Mouse (Mus musculus) G1E-ER4 (cell line): ENCODE data around the gene 4930595D18Rik. TPM values are rescaled to one million over a fixed set of nuclear protein-coding genes. Genes with fewer than 3 reads are reported as not detected.

Experiments used
- GATA1 ChIP-seq: IDR thresholded peaks from one replicate; pipeline ENCODE4 v1.8.0; 2012; ENCODE audit warnings: low read length, inconsistent platforms
- polyA plus RNA-seq: library from polyadenylated mRNA; stranded (reverse); fragments of >175 nt; gene quantifications from 2 replicates; pipeline ENCODE4 v1.2.3, GENCODE M21; 2012

The 4930595D18Rik gene
- polyA plus RNA-seq, 1 experiment = not detected

DNA sequence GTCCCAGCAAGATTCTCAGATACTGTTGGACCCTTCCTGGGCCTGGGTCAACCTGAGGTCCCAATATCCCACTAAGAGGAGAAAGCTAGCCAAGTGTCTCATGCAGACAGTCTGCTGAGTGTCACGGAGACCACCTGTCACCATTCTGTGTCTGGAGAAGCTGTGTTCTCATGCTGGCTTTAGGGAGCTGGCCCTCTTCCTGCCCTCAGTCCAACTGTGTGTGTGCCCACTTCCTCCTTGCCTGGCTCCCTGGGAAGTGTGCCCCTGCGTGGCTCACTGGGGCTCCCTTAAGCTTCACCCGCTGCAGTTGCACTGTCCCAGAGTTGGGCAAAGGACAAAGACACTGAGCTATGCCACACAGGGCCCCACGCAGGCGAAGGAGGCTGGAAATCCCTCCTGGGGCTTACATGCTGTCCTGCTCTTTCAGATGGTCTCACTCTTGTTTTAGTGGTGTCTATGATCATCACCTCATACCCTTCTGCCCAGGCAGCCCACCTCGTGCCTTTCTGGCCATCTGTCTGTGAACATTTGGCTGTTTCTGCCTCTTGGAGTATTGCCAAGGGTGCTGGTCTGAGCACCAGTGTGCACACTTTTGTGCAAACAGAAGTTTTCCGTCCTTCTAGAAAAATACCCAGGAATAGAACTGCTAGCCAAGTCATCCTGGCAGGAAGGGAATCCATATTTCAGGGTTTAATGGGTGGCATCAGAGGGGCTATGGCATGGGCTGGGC is 31.1 kb downstream of the 4930595D18Rik start:
- TF ChIP-seq GATA1 = no peak

DNA sequence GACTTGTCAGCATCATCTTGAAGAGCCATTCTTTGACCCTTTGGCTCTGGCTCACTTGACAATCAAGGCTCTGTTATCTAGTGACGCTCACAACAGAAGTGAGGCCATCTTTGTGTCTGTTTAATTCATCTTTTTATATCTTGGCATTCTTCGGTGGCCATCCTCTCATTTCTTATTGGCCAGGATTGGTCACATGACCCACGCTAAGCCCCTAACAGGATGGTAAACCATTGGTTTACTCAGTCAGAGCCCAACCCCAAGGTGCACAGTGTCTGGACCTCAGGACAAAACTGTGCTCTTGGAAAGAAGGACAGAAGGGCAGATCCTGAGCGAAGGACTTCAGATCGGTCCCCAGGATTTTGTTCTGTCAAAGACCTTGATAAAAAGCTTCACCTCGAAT is 31.7 kb downstream of the 4930595D18Rik start:
- TF ChIP-seq GATA1 = no peak

- TF ChIP-seq GATA1 = no peak
These were observed 32.7 kb downstream of the 4930595D18Rik start for GRCm38 (mm10) chr12:111151422-111152156.

DNA sequence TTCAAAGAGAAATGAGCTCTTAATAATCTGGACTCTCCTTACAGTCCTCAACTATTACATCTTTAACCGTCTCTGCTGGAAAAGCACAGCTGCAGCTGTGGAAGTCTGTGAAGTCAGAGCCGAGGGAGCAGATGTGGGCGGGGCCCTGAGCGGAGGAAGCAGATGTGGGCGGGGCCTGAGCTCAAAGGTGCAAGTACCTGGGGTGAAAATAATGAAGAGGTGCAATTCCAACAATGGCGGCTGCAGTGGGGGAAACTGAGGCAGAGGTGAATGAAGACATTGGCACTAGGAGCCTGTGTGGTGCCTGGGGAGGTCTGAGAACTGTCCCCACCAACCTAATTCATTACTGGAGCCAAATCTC is 34.1 kb downstream of the 4930595D18Rik start:
- no peak for TF ChIP-seq GATA1

- TF ChIP-seq GATA1 = no peak
These were observed 34.6 kb downstream of the 4930595D18Rik start for GRCm38 (mm10) chr12:111149495-111150235.

DNA sequence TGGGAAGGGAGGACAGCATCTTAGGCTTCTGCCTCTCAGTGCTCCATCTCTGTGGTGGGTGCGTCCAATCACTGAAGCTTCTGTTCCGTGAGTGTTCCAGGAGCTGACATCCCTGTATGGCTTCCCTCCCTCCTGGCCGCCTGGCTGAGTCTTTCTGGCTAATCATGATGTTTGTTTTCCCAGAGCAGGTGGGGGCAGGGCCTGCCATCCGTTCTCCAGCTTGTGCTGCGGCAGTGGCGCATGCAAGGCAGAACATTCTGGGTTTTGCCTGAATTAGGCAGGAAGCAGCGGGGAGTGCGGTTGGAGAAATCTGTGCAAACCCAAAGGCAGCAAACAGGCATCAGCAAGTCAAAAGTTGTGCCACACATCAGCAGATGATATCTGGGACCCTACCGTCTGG is 39.0 kb downstream of the 4930595D18Rik start:
- TF ChIP-seq GATA1 = no peak

DNA sequence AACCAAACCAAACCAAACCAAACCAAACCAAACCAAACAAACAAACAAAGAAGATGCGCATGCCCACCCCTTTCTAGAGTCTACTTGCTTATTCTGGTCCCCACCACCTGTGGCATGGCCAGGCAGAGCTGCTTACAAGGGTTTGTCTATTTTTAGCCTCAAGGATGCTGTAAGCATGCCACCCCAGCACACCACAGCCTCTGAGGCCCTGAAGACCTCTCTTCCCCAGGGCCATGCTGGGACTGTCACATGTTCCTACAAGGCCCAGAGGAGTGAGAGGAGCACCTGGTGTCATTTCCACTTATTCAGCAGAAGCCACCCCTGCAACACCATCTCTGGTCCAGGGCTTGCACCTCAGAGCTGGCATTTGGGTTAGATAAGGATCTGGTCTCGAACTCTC is 39.7 kb downstream of the 4930595D18Rik start:
- no peak for TF ChIP-seq GATA1

DNA sequence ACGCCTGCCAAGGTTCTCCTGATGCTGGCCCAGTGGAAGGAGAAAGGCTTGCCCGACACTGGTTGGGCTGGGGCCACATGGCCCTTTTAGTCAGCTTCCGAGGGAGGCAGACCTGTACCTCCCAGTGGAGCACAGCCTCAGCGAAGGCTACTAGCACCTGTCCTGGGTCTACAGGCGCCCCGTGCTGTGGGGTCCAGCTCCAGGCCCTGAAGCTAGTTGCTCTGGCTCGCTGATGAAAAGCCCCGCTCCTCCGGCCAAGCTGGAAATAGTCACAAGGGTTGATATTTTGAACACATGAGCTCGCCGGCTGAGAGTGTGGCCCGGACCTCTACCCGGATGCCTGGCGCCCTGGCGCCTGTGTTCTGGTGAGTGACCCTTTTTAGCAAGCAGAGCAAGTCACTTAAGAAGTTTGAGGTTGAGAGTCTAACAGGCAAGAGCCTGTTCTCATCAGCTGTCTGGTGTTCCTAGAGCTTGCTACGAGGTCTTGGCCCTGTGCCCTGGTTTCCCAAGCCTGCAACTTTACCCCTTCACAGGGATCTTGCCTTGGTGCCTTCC is 40.7 kb downstream of the 4930595D18Rik start:
- TF ChIP-seq GATA1 = no peak

DNA sequence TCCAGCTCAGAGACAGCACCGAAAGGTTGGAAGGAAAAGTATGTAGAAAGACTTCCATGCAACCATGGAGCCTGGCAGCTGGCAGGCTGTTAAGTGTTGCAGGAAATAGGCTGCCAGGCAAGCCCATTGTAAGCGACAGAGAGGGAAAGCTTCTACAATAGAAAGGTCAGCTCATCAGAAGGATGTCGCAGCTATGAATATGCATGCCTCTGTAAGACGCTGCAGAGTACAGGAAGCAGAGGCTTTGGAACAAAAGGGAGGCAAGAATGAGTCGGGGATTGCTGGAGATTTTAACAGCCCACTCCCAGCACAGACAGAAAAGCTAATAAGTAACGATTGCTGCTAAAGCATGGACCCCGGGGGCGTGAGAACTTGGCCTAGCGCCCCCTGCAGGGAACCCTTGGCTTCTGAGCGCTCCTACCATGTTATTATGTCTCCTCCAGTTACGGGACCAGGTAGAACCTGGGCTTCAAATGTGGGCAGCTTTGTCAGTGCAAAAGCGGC is 41.2 kb downstream of the 4930595D18Rik start:
- no peak for TF ChIP-seq GATA1

GRCm38 (mm10) chr12:111137079-111137478 is 47.2 kb downstream of the 4930595D18Rik start:
- TF ChIP-seq GATA1 = no peak

DNA sequence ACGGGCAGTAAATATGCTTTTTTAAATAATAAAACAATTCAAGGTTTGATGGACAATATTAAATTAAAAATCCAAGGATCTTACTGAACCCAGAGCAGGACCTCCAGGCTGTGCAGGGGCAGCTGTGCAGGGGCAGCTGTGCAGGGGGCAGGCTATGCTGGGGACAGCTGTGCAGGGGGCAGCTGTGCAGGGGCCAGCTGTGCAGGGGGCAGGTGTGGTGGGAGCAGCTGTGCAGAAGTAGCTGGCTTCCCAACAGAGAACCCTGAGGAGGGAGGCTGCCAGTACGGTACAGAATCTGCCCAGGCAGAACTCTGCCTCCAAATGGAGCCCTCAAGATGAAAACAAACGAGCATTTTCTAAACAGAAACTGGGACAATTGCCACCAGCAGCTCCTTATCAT is 48.3 kb downstream of the 4930595D18Rik start:
- no peak for TF ChIP-seq GATA1

DNA sequence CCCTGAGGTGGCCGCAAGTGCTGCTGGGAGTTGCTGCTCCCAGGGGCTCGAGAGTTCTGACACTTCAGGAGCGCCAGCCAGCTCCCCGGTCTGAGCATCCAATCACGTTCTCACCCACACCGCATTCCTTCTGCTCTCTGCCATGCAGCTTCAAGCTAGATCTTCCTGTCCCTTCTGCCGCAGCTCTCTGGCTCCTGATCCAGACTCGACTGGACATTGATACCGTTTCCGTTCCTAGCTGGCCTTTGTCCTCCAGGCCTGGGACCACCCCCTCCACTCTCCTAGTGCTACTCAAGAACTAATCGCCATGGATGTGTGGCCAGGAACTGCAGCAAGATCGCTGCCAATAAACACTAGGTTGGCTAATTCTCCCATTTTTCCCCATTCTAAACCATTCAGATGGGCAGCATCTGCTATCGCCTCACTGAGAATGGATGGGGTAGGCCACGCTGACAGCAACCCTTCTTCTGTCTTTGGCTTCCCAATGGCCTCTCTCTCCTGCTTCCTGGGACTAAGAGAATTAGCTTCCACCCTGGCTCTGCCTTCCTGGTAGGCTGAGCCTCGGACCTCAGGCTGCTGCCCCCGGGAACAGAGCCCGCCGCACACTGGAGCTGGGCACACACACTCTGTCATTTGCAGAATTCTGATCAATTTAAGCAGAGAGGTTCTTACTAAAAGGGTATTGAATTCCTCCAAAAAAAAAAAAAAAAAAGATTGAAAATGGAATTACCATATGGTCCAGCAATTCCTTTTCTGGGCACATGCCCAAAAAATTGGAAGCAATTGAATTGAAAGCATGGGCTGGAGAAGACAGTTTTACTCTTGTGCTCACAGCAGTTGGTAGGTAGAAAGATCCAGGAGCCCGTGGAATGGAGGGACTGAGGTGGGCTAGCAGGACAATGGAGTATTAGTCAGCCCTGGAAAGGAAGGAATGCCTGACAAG is 49.2 kb downstream of the 4930595D18Rik start:
- no peak for TF ChIP-seq GATA1

DNA sequence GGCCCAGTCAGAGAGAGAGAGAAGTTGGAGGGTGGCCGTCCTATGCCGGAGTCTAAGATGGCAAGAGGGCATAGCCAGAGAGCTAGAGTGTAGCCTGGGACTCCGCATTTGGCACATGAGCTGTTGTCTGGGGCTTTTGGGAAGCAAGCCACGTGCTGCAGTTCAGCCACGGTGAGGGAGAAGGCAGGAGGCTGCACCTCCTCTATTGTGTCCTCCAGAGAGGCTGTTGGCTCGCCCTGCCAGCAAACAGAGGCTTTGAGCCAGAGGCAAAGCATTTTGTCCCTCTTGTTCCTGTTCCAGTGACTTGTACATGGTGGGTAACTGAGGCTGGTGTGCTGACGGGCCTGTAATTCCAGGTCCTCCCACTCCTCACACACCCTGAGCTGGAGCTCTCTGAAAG is 50.1 kb downstream of the 4930595D18Rik start:
- no peak for TF ChIP-seq GATA1

GRCm38 (mm10) chr12:111125666-111126065 is 58.6 kb downstream of the 4930595D18Rik start:
- no peak for TF ChIP-seq GATA1
